Mouse (Mus musculus): ENCODE results near the gene Rundc3a.
"Not testable (repeated sequence)": the region's sequence is repeated elsewhere in the genome, so short reads cannot be mapped to it uniquely, and the experiment has no call there.

Rundc3a gene

DNA sequence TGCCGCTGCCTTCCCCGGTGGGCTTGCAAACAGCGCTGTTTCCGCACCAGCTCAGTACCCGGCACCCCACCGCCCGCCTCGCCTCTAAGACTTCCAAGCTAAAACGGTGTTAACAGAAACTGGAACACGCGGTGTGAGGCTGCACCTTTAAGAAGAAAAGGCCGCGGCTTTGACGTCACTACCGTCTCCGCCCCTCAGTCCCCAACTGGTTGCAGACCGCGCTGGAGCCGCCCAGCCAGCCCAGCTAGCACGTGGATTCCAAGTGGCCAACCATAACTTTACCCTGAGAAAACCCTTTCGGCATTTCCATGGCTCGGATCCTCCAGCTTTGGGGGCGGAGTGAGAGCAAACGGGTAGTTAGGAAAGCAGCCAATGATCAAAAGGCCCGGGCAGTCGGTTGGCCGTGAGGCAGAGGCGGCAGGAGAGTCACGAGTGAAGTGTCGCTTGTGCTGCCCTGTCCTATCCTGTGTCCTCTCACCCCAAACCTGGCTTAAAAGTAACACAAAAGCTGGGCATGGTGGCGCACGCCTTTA, 15.2 kb downstream of the Rundc3a start:
- DNase-seq (ENCODE audit: low read depth, low spot score) = peak; percentile 99

DNA sequence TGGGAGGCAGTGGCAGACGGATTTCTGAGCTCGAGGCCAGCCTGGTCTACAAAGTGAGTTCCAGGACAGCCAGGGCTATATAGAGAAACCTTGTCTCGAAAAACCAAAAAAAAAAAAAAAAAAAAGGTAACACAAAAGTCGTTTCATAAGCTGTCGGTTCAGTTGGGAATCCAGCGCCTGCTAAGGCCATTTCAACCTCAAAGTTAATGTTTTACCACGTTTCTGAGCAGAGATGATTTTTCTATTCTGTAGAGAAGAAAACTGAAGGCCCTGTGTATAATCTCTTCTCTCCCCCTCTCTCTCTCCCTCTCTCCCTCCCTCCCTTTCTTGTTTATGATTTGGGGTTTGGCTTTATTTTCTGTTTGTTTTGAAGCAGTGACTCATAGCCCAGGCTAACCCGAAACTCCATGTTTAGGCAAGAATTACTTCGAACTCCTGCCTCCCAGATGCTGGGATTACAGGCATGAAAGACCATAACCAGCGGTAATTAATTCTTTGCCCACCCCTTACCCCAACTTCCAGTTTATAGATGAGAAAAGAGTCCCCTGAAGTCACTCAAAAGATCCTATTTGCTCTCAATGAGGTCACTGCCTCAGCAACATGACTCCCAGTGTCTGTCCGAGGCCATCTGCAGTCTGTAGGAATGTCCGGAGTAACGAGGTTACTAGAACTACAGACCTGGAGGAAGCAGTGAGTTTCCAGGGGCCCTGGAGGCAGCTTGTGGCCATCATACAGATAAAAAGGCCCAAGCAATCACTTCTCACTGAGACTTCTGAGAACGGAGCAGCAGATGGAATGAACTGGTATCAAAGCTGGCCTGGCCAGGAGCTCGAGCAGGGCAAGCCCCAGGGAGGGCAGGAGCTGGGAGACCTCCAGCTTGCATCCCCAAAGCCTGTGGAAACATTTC, 15.9 kb downstream of the Rundc3a start:
- no peak for DNase-seq (ENCODE audit: low read depth, low spot score)

DNA sequence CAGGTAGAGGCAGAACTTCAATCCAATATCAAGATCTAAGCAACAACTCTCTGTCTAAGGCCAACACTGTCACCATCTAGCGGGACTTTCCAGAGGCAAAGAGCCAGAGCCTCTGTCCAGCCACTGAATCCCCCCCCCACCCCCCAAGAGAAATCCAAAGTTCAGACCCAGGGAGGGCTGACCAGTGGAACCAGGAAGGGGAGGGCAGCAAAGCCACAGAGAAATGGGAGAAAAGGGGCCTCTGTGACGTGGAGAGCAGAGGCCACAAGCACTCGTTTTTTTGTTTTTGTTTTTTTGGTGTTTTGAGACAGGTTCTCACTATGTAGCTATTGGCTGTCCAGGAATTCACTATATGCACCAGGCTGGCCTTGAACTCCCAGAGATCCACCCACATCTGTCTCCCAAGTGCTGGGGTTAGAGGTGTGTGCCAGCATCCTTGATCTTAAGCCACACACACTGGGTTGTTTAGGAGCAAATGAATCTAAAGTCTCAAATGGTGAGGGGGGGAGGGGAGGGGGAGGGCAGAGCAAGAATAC, 16.7 kb downstream of the Rundc3a start:
- DNase-seq (ENCODE audit: low read depth, low spot score) = no peak

DNA sequence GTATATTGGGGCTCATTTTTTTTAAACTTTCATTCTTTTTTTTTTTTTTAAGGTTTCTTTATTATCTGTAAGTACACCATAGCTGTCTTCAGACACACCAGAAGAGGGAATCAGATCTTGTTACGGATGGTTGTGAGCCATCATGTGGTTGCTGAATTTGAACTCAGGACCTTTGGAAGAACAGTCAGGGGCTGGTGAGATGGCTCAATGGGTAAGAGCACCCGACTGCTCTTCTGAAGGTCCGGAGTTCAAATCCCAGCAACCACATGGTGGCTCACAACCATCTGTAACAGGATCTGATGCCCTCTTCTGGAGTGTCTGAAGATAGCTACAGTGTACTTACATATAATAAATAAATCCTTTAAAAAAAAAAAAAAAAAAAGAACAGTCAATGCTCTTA, 17.1 kb downstream of the Rundc3a start:
- DNase-seq (ENCODE audit: low read depth, low spot score) = not testable (repeated sequence)

- DNase-seq (ENCODE audit: low read depth, low spot score) = no peak
Measured at GRCm38 (mm10) chr11:102411061-102411460, 17.9 kb downstream of the Rundc3a start.

DNA sequence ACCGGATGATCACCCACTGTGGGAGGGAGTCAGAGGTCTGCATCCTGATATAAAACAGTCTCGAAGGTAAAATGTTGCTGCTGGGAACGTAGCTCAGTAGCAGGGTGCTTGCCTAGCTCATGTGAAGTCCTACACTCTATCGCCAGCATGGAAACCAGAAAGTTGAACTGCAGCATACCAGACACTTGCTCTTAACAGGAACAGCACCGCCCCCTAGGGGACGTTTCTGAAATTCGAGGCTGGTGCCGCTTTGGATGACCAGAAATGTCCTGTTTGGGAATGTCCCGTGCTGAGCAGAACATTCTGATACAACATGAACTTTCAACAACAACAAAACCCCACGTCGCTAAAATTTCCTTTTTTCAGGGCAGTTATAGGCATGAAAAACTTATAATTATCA, 18.5 kb downstream of the Rundc3a start:
- peak; percentile 83 for DNase-seq (ENCODE audit: low read depth, low spot score)

DNA sequence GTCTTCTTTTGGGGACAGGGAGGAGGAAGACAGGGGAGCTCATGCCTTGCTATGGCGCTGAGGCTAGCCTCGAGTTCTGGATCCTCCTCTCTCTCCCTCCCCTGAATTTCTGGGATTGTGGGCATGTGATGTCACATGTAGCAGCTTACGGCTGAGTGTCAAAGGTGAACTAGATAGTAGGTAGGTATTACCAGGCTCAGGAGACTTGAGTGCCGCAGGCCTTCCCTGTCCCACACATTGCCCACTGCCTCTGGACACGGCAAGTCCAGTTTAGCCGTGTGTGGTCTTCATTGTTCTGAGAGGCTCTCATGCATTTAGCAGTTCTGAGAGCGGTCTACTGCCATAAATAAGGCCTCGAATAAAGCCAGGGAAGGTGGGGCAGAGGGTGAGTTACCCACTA, 19.9 kb downstream of the Rundc3a start:
- no peak for DNase-seq (ENCODE audit: low read depth, low spot score)

DNA sequence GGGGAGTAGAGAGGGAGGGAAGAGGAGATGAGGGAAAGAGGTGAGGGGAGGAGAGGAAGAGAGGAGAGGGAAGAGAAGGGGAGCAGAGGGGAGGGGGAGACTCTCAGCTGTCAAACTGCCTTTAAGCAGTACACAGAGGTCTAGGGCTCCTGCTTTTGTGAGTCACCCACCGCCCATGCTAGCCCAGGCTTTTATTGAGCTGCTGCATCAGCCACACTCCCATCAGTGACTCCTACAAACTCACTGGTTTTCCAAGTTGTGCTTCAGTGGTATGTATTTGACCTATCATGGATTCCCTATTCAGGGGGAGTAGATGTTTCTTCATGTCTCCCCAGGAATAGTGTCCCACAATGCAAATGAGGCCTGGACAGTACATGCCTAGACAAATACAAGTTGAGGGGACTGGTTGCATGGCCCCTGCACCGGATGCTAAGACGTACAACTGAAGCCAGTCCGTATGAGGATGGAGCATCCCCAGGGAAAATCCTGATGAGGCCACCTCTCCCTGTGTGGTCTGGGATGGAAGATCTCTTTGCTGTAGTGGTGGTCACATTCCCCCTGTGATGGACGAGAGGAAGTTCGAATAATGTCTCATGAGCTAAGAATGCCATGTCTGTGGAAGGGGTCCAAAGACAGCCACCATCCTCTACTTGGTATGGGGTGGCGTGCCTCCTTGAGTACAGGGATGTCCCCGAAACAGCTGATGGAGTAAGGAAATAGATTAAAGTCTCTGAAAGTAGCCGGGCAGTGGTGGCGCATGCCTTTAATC, 22.0 kb downstream of the Rundc3a start:
- DNase-seq (ENCODE audit: low read depth, low spot score) = no peak

GRCm38 (mm10) chr11:102417160-102417559, 24.0 kb downstream of the Rundc3a start:
- no peak for DNase-seq (ENCODE audit: low read depth, low spot score)

- no peak for DNase-seq (ENCODE audit: low read depth, low spot score)
Measured at GRCm38 (mm10) chr11:102418887-102419286, 25.7 kb downstream of the Rundc3a start.

GRCm38 (mm10) chr11:102421559-102421958, 28.4 kb downstream of the Rundc3a start:
- DNase-seq (ENCODE audit: low read depth, low spot score) = no peak

- DNase-seq (ENCODE audit: low read depth, low spot score) = no peak
Measured at GRCm38 (mm10) chr11:102424666-102425065, 31.5 kb downstream of the Rundc3a start.

GRCm38 (mm10) chr11:102425555-102426316, 32.5 kb downstream of the Rundc3a start:
- DNase-seq (ENCODE audit: low read depth, low spot score) = no peak

DNA sequence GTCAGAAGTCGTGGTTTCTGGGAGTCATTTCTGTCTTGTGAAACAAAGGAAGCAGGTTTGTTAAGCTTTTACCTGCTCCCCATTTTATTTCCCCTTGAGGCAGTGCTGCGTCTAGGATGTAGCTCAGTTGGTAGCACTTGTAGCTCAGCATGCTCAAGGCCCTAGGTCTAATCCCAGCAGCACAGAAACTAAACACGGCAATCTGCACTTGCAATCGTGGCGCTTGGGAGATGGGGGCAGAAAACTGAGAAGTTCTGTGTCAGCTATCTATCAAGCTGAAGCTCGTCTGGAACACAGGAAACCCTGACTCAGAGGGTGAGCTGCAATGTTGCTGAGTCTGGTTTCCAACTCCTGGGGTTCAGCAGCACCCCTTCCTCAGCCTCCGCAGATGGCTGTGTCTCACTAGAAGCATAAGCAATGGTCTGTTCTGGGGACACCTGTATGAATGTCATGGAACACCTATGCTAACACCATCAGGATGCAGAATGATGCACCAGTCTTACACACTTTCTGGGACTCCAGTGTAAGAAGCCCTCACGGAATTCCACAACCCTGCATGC, 35.9 kb downstream of the Rundc3a start:
- DNase-seq (ENCODE audit: low read depth, low spot score) = no peak

DNA sequence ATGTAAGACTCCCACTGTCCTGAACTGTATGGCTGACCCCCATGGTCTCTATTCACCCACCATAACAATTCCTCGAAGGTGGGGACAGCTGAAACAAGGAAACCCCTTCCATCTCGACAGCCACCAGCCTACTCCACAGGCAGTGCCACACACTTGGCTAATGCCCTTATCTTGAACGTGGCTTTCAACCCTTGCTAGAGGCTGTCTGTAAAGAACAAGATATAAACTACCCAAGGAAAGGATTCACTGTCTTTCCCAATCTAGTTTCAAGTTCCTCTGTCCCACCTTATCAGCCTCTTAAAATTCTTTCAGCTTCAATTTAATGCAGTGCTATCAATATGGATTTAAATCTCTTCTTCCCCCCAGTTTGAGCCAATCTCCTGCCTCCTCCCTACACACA, 36.3 kb downstream of the Rundc3a start:
- DNase-seq (ENCODE audit: low read depth, low spot score) = no peak

- DNase-seq (ENCODE audit: low read depth, low spot score) = peak; percentile 86
Measured at GRCm38 (mm10) chr11:102430121-102431017, 37.2 kb downstream of the Rundc3a start, which contains the start of gene Grn. Gene Grn (plus strand): TSS chr11:102430315.

DNA sequence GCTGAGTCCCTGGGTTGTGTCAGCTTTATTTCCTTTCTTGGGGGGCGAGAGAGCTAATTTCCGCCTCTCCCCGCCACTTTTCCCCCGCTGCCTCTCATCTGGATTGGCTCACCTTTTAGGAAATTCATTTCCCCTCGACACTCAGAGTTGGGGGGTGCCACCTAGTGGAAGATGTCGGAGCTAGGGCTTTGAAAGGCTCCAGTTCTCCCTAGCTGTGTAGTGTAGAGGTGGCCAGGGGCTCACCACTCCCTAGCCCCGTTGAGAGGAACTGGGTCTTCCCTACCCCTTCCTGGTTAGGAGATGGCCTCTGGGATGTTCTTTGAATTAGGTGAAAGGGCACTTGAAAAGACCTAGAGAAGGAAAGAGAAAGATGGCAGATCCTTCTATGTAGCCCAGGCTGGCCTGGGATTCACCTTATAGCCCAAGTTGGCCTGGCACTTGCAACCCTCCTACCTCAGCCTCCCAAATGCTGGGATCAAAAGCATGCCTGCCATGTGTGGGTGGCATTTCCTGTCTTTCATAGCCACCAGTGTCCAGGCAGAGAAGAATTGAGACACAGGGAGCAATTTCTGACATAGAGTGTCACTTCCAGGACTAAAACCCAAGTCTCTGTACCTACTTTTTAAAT, 37.9 kb downstream of the Rundc3a start:
- peak; percentile 89 for DNase-seq (ENCODE audit: low read depth, low spot score)

DNA sequence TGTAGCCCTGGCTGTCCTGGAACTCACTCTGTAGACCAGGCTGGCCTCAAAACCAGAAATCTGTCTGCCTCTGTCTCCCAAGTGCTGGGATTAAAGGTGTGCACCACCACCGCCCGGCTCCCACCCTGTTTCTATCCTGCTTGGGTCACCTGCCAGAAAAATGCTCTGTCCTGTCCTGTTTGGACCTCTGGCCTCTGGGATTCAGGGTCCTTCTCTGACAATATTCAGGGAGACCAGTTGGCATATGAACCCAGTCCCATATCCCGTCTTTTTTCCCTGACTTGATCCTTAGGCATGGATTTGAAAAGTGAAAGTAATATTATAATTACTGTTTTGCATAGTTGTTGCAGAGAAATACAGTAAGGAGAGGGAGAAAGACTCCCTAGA, 38.5 kb downstream of the Rundc3a start:
- no peak for DNase-seq (ENCODE audit: low read depth, low spot score)

GRCm38 (mm10) chr11:102432115-102432843, 39.1 kb downstream of the Rundc3a start:
- DNase-seq (ENCODE audit: low read depth, low spot score) = peak; percentile 97

Data from A20 (cell line).